Mouse (Mus musculus): ENCODE data around the gene Kdm4d. TPM values are rescaled to one million over a fixed set of nuclear protein-coding genes. Genes with fewer than 3 reads are reported as not detected.
"Not testable (repeated sequence)": the region's sequence is repeated elsewhere in the genome, so short reads cannot be mapped to it uniquely, and the experiment has no call there.

Gene Kdm4d
- polyA plus RNA-seq, 2 experiments: 0.02 to 0.05 TPM

- Histone ChIP-seq H3K36me3 (replicated peaks; ENCODE audit: control insufficient read depth, insufficient read depth, low read depth) (peaks cover 30% of the 10 kb centered on the region), H3K4me1 (replicated peaks; ENCODE audit: control insufficient read depth in 2 of 2, insufficient read depth in 2 of 2, low read length in 1 of 2) (peaks cover 2 to 12% of the 10 kb centered on the region in 2 experiments; a peak in 3 of 4 replicates), H3K4me2 (ENCODE audit: low read depth) (peak overlapping the region; percentile 79), H3K9me3 (ENCODE audit: control insufficient read depth, low read length) (no peaks in the 10 kb centered on the region), H3K9ac (replicated peaks) (peak overlapping the region; percentile 86), H3K4me3 (ENCODE audit: insufficient read depth in 1 of 2, low read depth in 2 of 2, low read length in 2 of 2) (peak overlapping the region; percentile 92 to 96), H3K27me3 (ENCODE audit: control insufficient read depth, insufficient read depth, low read length) (no peaks in the 10 kb centered on the region), H3K27ac (no peak overlapping the region)
- TF ChIP-seq CTCF (IDR thresholded peaks at IDR 0.05; ENCODE audit: low read depth): no peak
- TF ChIP-seq EP300 (IDR thresholded peaks at IDR 0.05; ENCODE audit: low read depth): no peak
- 2% methylated on average over 10 of the region's 10 CpGs for WGBS (ENCODE audit: insufficient replicate concordance)
- peak in 1 of 3 experiments; percentile 13 for DNase-seq (ENCODE audit: low read depth in 3 of 3, low spot score in 3 of 3)
- no peak; the same call in 1 of the 2 replicates for ATAC-seq (ENCODE audit: insufficient read depth)
Observed at GRCm38 (mm10) chr9:14500916-14501424, 688 bp upstream of the Kdm4d start.

DNA sequence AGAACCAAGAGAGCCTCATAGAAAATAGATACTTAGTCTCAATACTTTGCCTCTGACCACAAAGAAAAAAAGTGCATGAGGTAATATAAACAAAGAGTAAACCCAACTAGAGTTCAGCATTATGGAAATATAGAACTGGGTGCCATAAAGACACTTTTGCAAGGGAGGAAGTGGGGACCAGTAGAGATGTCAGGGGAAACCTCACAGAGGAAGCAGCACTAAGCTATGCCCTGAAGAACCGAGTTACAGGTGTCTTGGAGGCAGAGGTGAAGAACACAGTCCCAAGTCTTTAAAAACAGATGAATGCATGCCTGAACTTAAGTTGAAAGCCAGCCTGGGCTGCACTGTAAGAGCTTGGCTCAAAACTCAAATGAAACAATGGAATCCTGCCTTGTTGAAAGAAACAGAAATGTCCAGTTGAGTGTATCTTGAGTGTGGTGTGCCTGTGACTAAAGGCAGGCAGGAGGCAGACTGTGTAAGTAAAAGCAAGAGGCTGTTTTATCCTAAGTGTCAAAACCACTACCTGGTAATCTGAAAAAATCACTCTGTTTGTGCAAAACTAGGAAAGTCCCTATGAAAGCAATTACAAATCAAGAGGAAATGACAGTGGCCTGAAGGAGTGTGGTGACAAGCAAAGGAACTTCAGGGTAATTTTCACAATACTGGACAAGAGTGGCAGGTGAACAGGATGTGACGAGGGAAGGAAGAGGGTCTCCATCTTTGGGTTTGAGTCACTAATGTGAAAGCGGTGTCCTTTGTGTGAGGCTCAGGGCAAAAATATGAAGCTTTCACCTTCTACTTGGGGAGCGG lies 1.2 kb downstream of the Kdm4d start:
- peaks cover 2 to 12% of the 10 kb centered on the region in 2 experiments; a peak in 3 of 4 replicates for H3K4me1 ChIP-seq (replicated peaks; ENCODE audit: control insufficient read depth in 2 of 2, insufficient read depth in 2 of 2, low read length in 1 of 2)
- H3K4me2 ChIP-seq (ENCODE audit: low read depth): peak overlapping the region; percentile 63
- H3K9me3 ChIP-seq (ENCODE audit: control insufficient read depth, low read length): no peaks in the 10 kb centered on the region
- 62% methylated on average over 4 of the region's 4 CpGs for WGBS (ENCODE audit: insufficient replicate concordance)
- TF ChIP-seq EP300 (IDR thresholded peaks at IDR 0.05; ENCODE audit: low read depth) (no peak), CTCF (IDR thresholded peaks at IDR 0.05; ENCODE audit: low read depth) (no peak)
- ATAC-seq (ENCODE audit: insufficient read depth): no peak
- peaks cover 14% of the 10 kb centered on the region for H3K36me3 ChIP-seq (replicated peaks; ENCODE audit: control insufficient read depth, insufficient read depth, low read depth)
- DNase-seq (ENCODE audit: low read depth in 3 of 3, low spot score in 3 of 3): no peak
- no peak overlapping the region for H3K9ac ChIP-seq (replicated peaks)
- no peaks in the 10 kb centered on the region for H3K27me3 ChIP-seq (ENCODE audit: control insufficient read depth, insufficient read depth, low read length)
- no peak overlapping the region for H3K27ac ChIP-seq
- no peak overlapping the region; a peak in 1 of 4 replicates for H3K4me3 ChIP-seq (ENCODE audit: insufficient read depth in 1 of 2, low read depth in 2 of 2, low read length in 2 of 2)

- not testable (repeated sequence) for H3K4me3 ChIP-seq (ENCODE audit: insufficient read depth in 1 of 2, low read depth in 2 of 2, low read length in 2 of 2); H3K27me3 ChIP-seq (ENCODE audit: control insufficient read depth, insufficient read depth, low read length); H3K9me3 ChIP-seq (ENCODE audit: control insufficient read depth, low read length); H3K4me2 ChIP-seq (ENCODE audit: low read depth); H3K27ac ChIP-seq; H3K9ac ChIP-seq (replicated peaks); H3K36me3 ChIP-seq (replicated peaks; ENCODE audit: control insufficient read depth, insufficient read depth, low read depth); ATAC-seq (ENCODE audit: insufficient read depth); H3K4me1 ChIP-seq (replicated peaks; ENCODE audit: control insufficient read depth in 2 of 2, insufficient read depth in 2 of 2, low read length in 1 of 2); DNase-seq (ENCODE audit: low read depth in 3 of 3, low spot score in 3 of 3)
- WGBS (ENCODE audit: insufficient replicate concordance): 53% methylated on average over 12 of the region's 12 CpGs
- peak; percentile 41; the same call in 1 of the 2 replicates for TF ChIP-seq CTCF (IDR thresholded peaks at IDR 0.05; ENCODE audit: low read depth)
Observed at GRCm38 (mm10) chr9:14463668-14464067, 36.6 kb downstream of the Kdm4d start.

- H3K4me2 ChIP-seq (ENCODE audit: low read depth); H3K4me3 ChIP-seq (ENCODE audit: insufficient read depth in 1 of 2, low read depth in 2 of 2, low read length in 2 of 2); H3K9me3 ChIP-seq (ENCODE audit: control insufficient read depth, low read length); H3K27me3 ChIP-seq (ENCODE audit: control insufficient read depth, insufficient read depth, low read length); H3K9ac ChIP-seq (replicated peaks); DNase-seq (ENCODE audit: low read depth in 3 of 3, low spot score in 3 of 3); ATAC-seq (ENCODE audit: insufficient read depth); H3K4me1 ChIP-seq (replicated peaks; ENCODE audit: control insufficient read depth in 2 of 2, insufficient read depth in 2 of 2, low read length in 1 of 2); H3K36me3 ChIP-seq (replicated peaks; ENCODE audit: control insufficient read depth, insufficient read depth, low read depth); H3K27ac ChIP-seq: not testable (repeated sequence)
- WGBS (ENCODE audit: insufficient replicate concordance): 69% methylated on average over 1 of the region's 1 CpGs
Observed at GRCm38 (mm10) chr9:14462536-14462935, 37.7 kb downstream of the Kdm4d start.

- no peak overlapping the region for H3K4me2 ChIP-seq (ENCODE audit: low read depth)
- H3K27me3 ChIP-seq (ENCODE audit: control insufficient read depth, insufficient read depth, low read length): no peaks in the 10 kb centered on the region
- no peaks in the 10 kb centered on the region for H3K4me1 ChIP-seq (replicated peaks; ENCODE audit: control insufficient read depth in 2 of 2, insufficient read depth in 2 of 2, low read length in 1 of 2)
- H3K4me3 ChIP-seq (ENCODE audit: insufficient read depth in 1 of 2, low read depth in 2 of 2, low read length in 2 of 2): no peak overlapping the region
- H3K9ac ChIP-seq (replicated peaks): no peak overlapping the region
- H3K36me3 ChIP-seq (replicated peaks; ENCODE audit: control insufficient read depth, insufficient read depth, low read depth): no peaks in the 10 kb centered on the region
- no peaks in the 10 kb centered on the region for H3K9me3 ChIP-seq (ENCODE audit: control insufficient read depth, low read length)
- TF ChIP-seq CTCF (IDR thresholded peaks at IDR 0.05; ENCODE audit: low read depth) (no peak), EP300 (IDR thresholded peaks at IDR 0.05; ENCODE audit: low read depth) (no peak)
- ATAC-seq (ENCODE audit: insufficient read depth) (no peak), DNase-seq (ENCODE audit: low read depth in 3 of 3, low spot score in 3 of 3) (no peak)
- H3K27ac ChIP-seq: no peak overlapping the region
- 67% methylated on average over 3 of the region's 3 CpGs for WGBS (ENCODE audit: insufficient replicate concordance)
Observed at GRCm38 (mm10) chr9:14456320-14456719, 44.0 kb downstream of the Kdm4d start.
